15 mouse cellular contexts compared by ENCODE assay signal in the genomic region with DNA sequence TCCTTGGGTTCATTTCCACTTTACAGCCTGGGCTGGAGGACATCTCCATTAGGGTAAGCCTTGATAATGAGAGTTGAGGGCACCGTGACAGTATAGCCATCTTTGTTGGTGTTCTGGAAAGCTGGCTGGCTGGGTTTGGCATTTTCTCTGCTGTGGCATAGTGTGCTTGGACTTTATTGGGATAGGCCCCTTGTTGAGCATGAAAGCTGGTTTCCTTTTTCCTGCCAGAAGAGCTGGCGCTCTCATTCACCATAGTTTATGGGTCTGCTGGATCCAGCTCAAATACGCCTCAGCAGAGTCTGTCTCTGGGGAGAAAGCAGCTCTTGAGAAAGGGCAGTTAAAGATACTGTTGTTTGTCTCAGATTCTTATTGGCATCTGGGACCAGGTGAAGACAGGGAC.
A peak's percentile ranks its signal among the peaks of the same experiment; 100 is the strongest.
DNase-seq lines count a peak whose midpoint lies in the region; ATAC-seq and TF ChIP-seq lines count a peak whose summit lies in the region.
"Had no signal": no experiment of that assay in that cellular context is flagged by ENCODE, and none has a peak within 500 bp of the region (broad histone marks: within the 10 kb centered on the region; RNA-seq: fewer than 3 reads in every experiment).

No protein-coding gene starts in this region.

- H3K36me3 ChIP-seq in forebrain, postnatal 0 days (ENCODE audit: insufficient read depth), result no peaks in the 10 kb centered on the region
- H3K36me3 ChIP-seq in forebrain, embryonic 13.5 days (ENCODE audit: poor library complexity, severe bottlenecking), result no peaks in the 10 kb centered on the region
- H3K36me3 ChIP-seq: heart, embryonic 13.5 days; hindbrain, embryonic 13.5 days had no signal

- H3K4me3 ChIP-seq in forebrain, postnatal 0 days (ENCODE audit: low read depth, low read length), result no peak overlapping the region
- H3K4me3 ChIP-seq in forebrain, embryonic 13.5 days, result no peak overlapping the region
- H3K4me3 ChIP-seq: heart, embryonic 13.5 days; hindbrain, embryonic 13.5 days; myocyte had no signal

- peak overlapping the region; percentile 36; the same call in 1 of the 2 replicates for H3K27ac ChIP-seq in forebrain, postnatal 0 days (ENCODE audit: low read depth, low read length)
- no peak overlapping the region for H3K27ac ChIP-seq in forebrain, embryonic 13.5 days
- H3K27ac ChIP-seq: heart, embryonic 13.5 days; hindbrain, embryonic 13.5 days had no signal

- no peak overlapping the region for H3K4me2 ChIP-seq in forebrain, postnatal 0 days (ENCODE audit: low read depth)
- H3K4me2 ChIP-seq in forebrain, embryonic 13.5 days, result no peak overlapping the region
- H3K4me2 ChIP-seq: heart, embryonic 13.5 days; hindbrain, embryonic 13.5 days; liver, embryonic 11.5 days had no signal

- peak; percentile 83 for ATAC-seq in forebrain, postnatal 0 days
- no peak for ATAC-seq in forebrain, embryonic 13.5 days
- ATAC-seq: lung, postnatal 0 days had no signal

- no peaks in the 10 kb centered on the region for H3K27me3 ChIP-seq in forebrain, postnatal 0 days (ENCODE audit: insufficient read depth, low read length)
- H3K27me3 ChIP-seq in forebrain, embryonic 13.5 days, result no peaks in the 10 kb centered on the region
- H3K27me3 ChIP-seq: heart, embryonic 13.5 days; hindbrain, embryonic 13.5 days had no signal

- TF ChIP-seq CTCF in forebrain, postnatal 0 days (IDR thresholded peaks at IDR 0.05; ENCODE audit: low read depth), result no peak

- peak; percentile 66 for DNase-seq in forebrain, postnatal 0 days
- peak; percentile 42 to 76 for DNase-seq in frontal cortex, adult 2 months (ENCODE audit: extremely low spot score in 1 of 2, low spot score in 1 of 2)
- DNase-seq in layer of hippocampus, postnatal 14 days (ENCODE audit: low spot score in 2 of 2), result peak; percentile 61 to 83
- peak; percentile 67 for DNase-seq in right cerebral cortex, postnatal 25 days
- no peak for DNase-seq in gastrocnemius, adult 8-10 months (ENCODE audit: low spot score in 2 of 2)
- no peak for DNase-seq in heart, adult 9 months (ENCODE audit: low spot score in 2 of 2)
- DNase-seq: embryo, embryonic 11 days; gastrocnemius, postnatal 10 days; kidney, adult 2 months had no signal

- 65% methylated on average over 3 of the region's 3 CpGs for WGBS in forebrain, postnatal 0 days
- WGBS in forebrain, embryonic 13.5 days, result 94% methylated on average over 3 of the region's 3 CpGs

- H3K9me3 ChIP-seq in forebrain, postnatal 0 days (ENCODE audit: low read length), result no peaks in the 10 kb centered on the region
- H3K9me3 ChIP-seq in forebrain, embryonic 13.5 days (replicated peaks), result no peaks in the 10 kb centered on the region
- H3K9me3 ChIP-seq: heart, embryonic 13.5 days; hindbrain, embryonic 13.5 days had no signal

- no peak overlapping the region for H3K9ac ChIP-seq in forebrain, postnatal 0 days
- H3K9ac ChIP-seq in forebrain, embryonic 13.5 days, result no peak overlapping the region
- H3K9ac ChIP-seq: heart, embryonic 13.5 days; hindbrain, embryonic 13.5 days had no signal

- H3K4me1 ChIP-seq in forebrain, postnatal 0 days (ENCODE audit: insufficient read depth), result no peaks in the 10 kb centered on the region
- H3K4me1 ChIP-seq in forebrain, embryonic 13.5 days, result no peaks in the 10 kb centered on the region
- H3K4me1 ChIP-seq: hindbrain, embryonic 13.5 days had no signal

Comparison
In these comparisons a context has a peak if more than half of its experiments do, and no peak if none do; other contexts are left out.
1. DNase-seq: peak in forebrain, postnatal 0 days (single experiment), frontal cortex, adult 2 months (2 of 2), layer of hippocampus, postnatal 14 days (2 of 2) and right cerebral cortex, postnatal 25 days (single experiment); none in gastrocnemius, adult 8-10 months (0 of 2) and heart, adult 9 months (0 of 2).